Mouse (Mus musculus): Measurements from ENCODE around the gene Crtam.

Gene Crtam

GRCm38 (mm10) chr9:41004415-41004814 is at the start of gene Crtam:
Gene Crtam (minus strand): TSS chr9:41004628.
- no peak for DNase-seq

- DNase-seq = no peak
These were observed 49.7 kb upstream of the Crtam start for GRCm38 (mm10) chr9:41054166-41054565.

- no peak for DNase-seq
These were observed 49.0 kb upstream of the Crtam start for GRCm38 (mm10) chr9:41053478-41053877.

GRCm38 (mm10) chr9:41051080-41051932 is 46.9 kb upstream of the Crtam start:
- DNase-seq = no peak

GRCm38 (mm10) chr9:41050331-41051079 is 46.1 kb upstream of the Crtam start:
- DNase-seq = no peak

- DNase-seq = no peak
These were observed 44.9 kb upstream of the Crtam start for GRCm38 (mm10) chr9:41049282-41049681.

GRCm38 (mm10) chr9:41048820-41049219 is 44.4 kb upstream of the Crtam start:
- no peak for DNase-seq

- no peak for DNase-seq
These were observed 43.8 kb upstream of the Crtam start for GRCm38 (mm10) chr9:41048216-41048615.

GRCm38 (mm10) chr9:41047654-41048053 is 43.2 kb upstream of the Crtam start:
- no peak for DNase-seq

GRCm38 (mm10) chr9:41044626-41045025 is 40.2 kb upstream of the Crtam start:
- peak; percentile 90 for DNase-seq

- DNase-seq = no peak
These were observed 39.2 kb upstream of the Crtam start for GRCm38 (mm10) chr9:41043641-41044040.

- DNase-seq = no peak
These were observed 37.0 kb upstream of the Crtam start for GRCm38 (mm10) chr9:41041404-41041803.

GRCm38 (mm10) chr9:41038150-41038664 is 33.8 kb upstream of the Crtam start:
- no peak for DNase-seq

- DNase-seq = no peak
These were observed 27.4 kb upstream of the Crtam start for GRCm38 (mm10) chr9:41031590-41032489.

GRCm38 (mm10) chr9:41029827-41030226 is 25.4 kb upstream of the Crtam start:
- no peak for DNase-seq

- peak; percentile 65 for DNase-seq
These were observed 24.0 kb upstream of the Crtam start for GRCm38 (mm10) chr9:41028470-41028869.

- no peak for DNase-seq
These were observed 17.3 kb upstream of the Crtam start for GRCm38 (mm10) chr9:41021690-41022089.

- no peak for DNase-seq
These were observed 16.1 kb upstream of the Crtam start for GRCm38 (mm10) chr9:41020486-41020885.

- DNase-seq = no peak
These were observed 10.1 kb upstream of the Crtam start for GRCm38 (mm10) chr9:41014512-41014911.

GRCm38 (mm10) chr9:41012456-41012855 is 8.0 kb upstream of the Crtam start:
- no peak for DNase-seq

- no peak for DNase-seq
These were observed 7.3 kb upstream of the Crtam start for GRCm38 (mm10) chr9:41011512-41012436.

- no peak for DNase-seq
These were observed 3.4 kb upstream of the Crtam start for GRCm38 (mm10) chr9:41007785-41008184.
